Mouse (Mus musculus) erythroid progenitor cell, adult 5-6 weeks (primary cell): Measurements from ENCODE around the gene Kdm5b. TPM values are rescaled to one million over a fixed set of nuclear protein-coding genes. Genes with fewer than 3 reads are reported as not detected.
"Not testable (repeated sequence)": the region's sequence is repeated elsewhere in the genome, so short reads cannot be mapped to it uniquely, and the experiment has no call there.

Source experiments
- ATAC-seq: replicated peaks from 2 replicates; pipeline ENCODE4 v1.8.0; 2016; ENCODE audit warnings: moderate number of reproducible peaks, mild to moderate bottlenecking, moderate TSS enrichment, inconsistent platforms; ENCODE audit not compliant: poor library complexity, low FRiP score, severe bottlenecking
- total RNA-seq, 2 experiments: library from RNA; stranded (forward) in 1 of 2; stranded (reverse) in 1 of 2; fragments of 150-400 nt in 1 of 2; fragments of 186-747, 209-891 nt in 1 of 2; gene quantifications; 2 replicates each; pipeline versions ENCODE4 v1.2.3 to v1.2.4; 2015 to 2017; ENCODE audit warnings: low replicate concordance in 2 of 2

The Kdm5b gene
- 5.4 and 20.1 TPM in 2 replicates for total RNA-seq (2015; ENCODE audit: low replicate concordance)
- 2.2 and 4.1 TPM in 2 replicates for total RNA-seq (2017; ENCODE audit: low replicate concordance)

GRCm38 (mm10) chr1:134559976-134560375, at the start of gene Kdm5b:
Kdm5b (plus strand) TSS chr1:134560171.
- peak; percentile 36 for ATAC-seq

DNA sequence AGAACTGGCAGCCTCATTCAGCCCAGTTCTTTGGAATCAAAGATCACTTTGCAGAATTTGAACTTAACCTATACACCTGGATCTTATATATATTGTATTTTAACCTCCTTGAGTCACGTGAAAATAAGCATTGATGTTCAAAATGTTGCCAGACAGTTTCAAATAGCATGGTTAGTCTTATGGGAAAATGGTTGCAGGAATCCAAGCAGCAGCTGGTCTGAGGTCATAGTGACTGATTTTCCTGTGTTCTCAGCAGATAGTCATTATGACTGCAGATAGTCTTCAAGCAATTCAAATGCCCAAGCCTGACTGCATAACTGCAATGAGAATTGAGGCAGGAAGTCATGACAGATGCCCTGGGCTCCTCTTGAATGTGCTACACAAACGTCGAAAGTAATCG, 47.8 kb upstream of the Kdm5b start:
- ATAC-seq = no peak

- no peak for ATAC-seq
Observed at GRCm38 (mm10) chr1:134512584-134512983, 47.4 kb upstream of the Kdm5b start.

DNA sequence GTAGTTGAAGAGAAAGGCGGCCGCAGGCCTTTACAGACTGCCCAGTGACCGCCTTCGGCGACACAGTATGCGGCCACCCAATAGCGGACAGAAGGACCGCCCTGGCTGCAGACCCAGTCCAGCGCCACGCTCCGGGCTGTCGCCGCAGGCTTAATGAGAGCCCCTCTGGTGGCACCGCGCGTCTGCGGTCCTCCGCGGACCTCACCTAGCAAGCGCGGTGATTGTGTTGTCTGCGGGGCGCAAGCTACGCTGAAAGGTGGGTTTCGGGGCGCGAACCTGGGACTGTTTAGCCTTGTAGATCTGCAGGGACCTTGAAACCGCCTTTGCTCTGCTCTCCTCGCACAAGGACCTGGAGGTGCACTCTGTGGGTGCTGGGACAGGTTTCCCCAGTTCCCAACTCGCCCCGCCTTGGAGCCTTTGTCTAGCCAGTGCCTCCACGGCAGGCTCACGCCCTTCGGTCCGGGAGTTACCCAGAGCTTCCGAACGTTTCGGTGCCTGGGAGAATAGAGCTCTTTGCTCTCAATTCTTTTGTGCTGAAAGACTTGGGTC, 46.6 kb upstream of the Kdm5b start:
- peak; percentile 55 for ATAC-seq

DNA sequence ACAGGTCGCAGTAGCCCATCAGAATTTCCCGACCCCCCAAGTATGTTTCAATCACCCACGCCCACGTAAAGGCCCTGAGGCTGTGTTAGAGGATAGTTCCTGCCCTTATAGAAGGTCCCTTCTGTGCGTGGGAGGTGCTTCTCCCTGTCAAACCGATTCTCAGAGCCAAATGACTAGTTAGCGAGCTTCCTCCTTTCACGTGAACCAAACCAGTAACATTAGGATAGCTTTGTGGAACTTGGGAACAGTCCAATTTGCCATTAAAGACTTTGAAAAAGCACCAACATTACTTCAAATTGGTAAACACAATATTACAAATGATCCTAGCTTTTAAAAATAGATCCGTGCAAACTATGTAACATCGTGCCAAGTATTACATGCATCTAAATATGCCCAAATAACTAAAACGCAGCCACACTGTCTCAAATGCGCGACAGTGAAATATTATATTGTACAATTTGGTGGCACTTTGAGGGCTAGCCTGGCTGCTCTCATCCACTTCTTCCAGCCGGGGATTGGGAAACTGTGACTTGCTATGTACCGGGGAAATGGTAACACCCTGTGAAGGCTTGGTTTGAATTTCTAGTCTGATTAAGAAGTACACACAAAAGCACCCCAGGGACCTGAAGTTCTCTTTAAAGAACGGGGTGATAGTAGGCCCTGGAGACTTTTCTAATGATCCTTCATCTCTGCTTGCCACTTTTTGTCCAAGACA, 45.9 kb upstream of the Kdm5b start:
- no peak for ATAC-seq

- no peak for ATAC-seq
Observed at GRCm38 (mm10) chr1:134515891-134516290, 44.1 kb upstream of the Kdm5b start.

GRCm38 (mm10) chr1:134516491-134517198, 43.3 kb upstream of the Kdm5b start:
- ATAC-seq = no peak

GRCm38 (mm10) chr1:134517841-134518240, 42.1 kb upstream of the Kdm5b start:
- not testable (repeated sequence) for ATAC-seq

GRCm38 (mm10) chr1:134518677-134519076, 41.3 kb upstream of the Kdm5b start:
- peak; percentile 88 for ATAC-seq

GRCm38 (mm10) chr1:134519201-134519600, 40.8 kb upstream of the Kdm5b start:
- ATAC-seq = not testable (repeated sequence)

DNA sequence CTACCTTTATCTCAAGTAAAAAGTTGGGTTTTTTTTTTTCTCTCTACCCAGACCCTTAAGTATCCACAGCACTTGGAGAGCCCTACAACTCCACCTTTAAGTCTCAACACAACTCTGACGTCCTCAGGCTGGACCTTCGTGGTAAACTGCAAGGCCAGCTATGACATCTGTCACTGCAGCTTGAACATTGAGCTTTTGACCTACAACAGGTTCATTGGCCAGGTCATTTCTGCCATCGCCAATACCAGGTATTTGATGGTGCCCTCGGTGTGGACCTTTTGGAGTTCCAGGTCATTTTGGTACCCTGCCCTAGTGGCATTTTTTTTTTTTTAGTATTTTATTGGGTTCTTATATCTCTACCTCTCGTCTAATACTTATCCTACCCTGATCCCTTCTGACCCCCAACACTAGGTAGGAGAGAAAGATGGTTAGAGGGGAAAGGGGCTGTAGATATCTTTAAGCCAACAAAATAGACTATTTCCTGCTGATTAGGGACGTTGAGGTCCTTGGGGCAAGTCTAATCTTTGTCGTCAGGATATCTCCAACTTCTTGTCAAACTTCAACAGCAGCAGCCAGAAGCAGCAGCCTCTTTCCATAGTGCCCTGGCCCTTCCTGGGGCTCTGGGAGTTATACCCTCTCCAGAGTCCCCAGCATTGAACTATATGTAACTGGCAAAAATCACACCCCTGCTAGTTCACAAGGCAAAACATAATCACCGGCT, 39.8 kb upstream of the Kdm5b start:
- ATAC-seq = no peak

- peak; percentile 65 for ATAC-seq
Observed at GRCm38 (mm10) chr1:134521163-134521562, 38.8 kb upstream of the Kdm5b start.

GRCm38 (mm10) chr1:134522325-134522724, 37.6 kb upstream of the Kdm5b start:
- no peak for ATAC-seq

DNA sequence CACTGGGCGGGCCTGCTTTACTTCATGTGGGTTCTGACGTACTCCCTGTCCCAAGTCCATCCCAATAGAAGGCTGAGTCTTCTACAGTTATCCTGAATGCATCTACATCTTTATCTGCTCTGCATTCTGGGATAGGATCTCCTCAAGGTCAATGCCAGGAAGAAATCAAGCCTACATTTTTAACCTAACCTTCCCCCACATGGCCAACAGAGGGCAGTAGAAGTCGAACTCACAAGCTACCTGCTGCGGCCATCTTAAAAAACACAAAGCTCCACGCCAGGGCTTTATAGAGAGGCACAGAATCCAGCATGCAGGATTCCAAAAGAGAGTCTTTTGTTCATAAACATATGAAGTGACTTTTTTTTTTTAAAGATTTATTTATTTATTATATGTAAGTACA, 35.5 kb upstream of the Kdm5b start:
- ATAC-seq = no peak

DNA sequence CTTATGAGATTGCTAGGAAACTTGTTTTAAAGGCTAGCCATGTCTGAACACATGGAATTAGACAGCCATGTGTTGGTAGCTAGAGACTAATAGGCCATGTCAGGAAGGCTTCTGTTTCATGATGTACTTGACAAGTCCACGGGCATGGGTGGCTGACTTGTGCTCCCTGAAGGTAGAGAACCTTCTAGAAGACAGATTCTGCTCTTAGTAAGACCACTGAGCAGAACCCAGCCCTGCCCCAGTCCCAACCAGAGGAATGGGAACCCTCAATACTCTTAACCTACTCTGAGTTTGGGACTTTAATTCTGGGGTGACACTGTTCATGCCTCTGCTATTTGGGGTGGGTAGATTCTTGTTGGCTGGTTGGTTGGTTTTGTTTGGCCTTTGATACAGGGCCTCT, 35.0 kb upstream of the Kdm5b start:
- no peak for ATAC-seq

DNA sequence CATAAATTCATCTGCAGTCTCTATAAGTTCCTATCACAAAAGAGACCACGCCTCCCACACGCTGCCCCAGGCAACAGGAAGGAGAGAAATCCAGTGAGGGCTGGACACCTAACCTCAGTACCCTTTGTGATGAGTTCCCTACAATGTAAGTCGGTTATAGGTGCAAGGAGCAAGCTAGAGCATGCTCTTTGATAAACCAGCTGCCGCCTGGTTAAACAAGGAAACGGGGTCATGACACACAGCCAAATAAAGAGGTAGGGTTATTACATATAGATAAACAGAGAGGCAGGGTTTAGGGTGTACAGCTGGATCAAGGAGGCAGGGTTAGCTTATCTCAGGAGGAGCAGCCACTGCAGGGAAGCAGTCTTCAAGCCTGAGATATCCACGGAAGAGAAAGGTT, 33.2 kb upstream of the Kdm5b start:
- ATAC-seq = peak; percentile 95

DNA sequence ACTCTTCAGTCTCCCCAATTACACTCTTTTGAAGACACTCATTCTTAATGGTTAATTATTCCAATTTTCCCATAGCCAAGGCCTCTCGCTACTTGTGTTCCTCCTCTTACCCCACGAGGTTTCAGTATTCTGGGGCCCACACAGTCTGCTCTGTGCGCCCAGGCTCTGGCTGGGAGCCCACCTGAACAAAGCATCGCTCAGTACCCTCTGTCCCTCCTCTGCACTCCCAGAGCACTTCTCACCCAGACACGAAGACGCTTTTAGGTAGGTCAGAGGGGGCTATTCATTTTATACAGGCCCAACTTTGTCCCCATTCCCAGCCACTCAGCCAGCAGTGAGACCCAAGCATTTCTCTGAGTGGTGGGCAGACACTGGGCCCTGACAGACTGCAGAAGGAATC, 29.4 kb upstream of the Kdm5b start:
- ATAC-seq = no peak

DNA sequence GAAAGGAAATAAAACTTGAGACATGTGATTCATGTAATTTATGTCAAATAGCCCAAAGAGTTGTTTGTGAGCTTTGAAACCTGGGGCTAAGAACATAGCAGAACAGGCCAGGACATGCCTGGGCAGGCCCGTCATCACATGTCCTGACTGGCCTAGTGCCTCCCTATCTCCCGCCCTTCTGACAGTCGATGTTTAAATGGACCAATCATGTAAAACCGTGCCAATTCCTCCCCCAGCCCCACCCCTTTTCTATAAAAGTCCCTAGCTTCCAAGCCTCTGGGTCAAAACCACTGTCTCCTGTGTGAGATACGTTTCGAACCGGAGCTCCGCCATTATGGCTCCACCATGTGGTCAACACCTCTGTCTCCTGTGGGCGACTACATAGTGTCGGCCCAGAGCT, 26.3 kb upstream of the Kdm5b start:
- not testable (repeated sequence) for ATAC-seq

GRCm38 (mm10) chr1:134535054-134535453, 24.9 kb upstream of the Kdm5b start:
- ATAC-seq = no peak

GRCm38 (mm10) chr1:134535513-134535912, 24.5 kb upstream of the Kdm5b start:
- peak; percentile 70 for ATAC-seq
